Mouse (Mus musculus): Measurements from ENCODE around the gene Gmeb1.
"Not testable (repeated sequence)": the region's sequence is repeated elsewhere in the genome, so short reads cannot be mapped to it uniquely, and the experiment has no call there.

The Gmeb1 gene

DNA sequence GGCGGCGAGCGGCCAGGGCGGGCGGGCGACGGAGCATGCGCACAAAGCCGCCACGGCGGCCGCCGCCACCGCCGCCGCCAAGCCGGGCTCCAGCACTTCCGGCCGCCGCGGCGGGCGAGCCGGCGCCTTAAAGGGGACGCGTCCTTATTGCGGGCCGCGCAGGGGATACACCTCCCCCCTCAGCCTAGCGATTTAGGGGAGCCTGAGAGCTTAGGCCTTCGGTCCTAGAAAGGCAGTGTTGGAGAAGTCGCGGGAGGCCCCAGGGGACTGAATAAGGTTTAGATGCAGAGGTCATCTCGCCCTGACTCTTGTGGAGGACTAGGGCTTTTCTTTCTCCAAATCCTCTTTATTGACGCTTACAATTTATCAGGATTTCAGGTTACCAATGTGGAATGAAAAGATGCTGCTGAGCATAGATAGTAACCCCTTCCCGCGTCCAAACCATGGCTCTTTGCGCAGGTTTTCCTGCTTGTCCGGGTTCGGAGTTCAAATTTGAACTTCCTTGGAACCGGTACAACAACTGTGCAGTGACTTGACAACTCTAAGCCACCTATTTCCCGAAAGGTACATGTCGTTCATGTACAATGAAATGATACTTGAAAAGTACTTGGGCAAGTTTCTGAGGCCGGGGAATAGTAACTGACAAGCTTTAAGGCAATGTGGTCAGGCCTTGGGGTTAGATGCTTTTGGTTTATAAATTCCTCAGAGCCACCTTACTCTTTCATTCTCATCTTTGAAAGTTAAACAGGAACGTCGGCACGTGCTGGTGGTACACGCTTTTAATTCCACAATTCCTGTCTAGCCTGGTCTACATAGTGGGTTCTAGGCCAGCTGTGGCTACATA is at the start of gene Gmeb1:
TSS of gene Gmeb1 (minus strand) at position 89 of the 844 bp plus-strand sequence.
- DNase-seq: peak; percentile 87

- DNase-seq: peak; percentile 59
These were observed 48.6 kb upstream of the Gmeb1 start for GRCm38 (mm10) chr4:132309849-132310472.

- DNase-seq: no peak
These were observed 47.9 kb upstream of the Gmeb1 start for GRCm38 (mm10) chr4:132309140-132309848.

- peak; percentile 94 for DNase-seq
These were observed 47.2 kb upstream of the Gmeb1 start for GRCm38 (mm10) chr4:132308437-132309139.

GRCm38 (mm10) chr4:132306004-132306403 is 44.6 kb upstream of the Gmeb1 start:
- no peak for DNase-seq

GRCm38 (mm10) chr4:132305276-132305675 is 43.9 kb upstream of the Gmeb1 start:
- peak; percentile 53 for DNase-seq

- DNase-seq: not testable (repeated sequence)
These were observed 42.1 kb upstream of the Gmeb1 start for GRCm38 (mm10) chr4:132303484-132303883.

DNA sequence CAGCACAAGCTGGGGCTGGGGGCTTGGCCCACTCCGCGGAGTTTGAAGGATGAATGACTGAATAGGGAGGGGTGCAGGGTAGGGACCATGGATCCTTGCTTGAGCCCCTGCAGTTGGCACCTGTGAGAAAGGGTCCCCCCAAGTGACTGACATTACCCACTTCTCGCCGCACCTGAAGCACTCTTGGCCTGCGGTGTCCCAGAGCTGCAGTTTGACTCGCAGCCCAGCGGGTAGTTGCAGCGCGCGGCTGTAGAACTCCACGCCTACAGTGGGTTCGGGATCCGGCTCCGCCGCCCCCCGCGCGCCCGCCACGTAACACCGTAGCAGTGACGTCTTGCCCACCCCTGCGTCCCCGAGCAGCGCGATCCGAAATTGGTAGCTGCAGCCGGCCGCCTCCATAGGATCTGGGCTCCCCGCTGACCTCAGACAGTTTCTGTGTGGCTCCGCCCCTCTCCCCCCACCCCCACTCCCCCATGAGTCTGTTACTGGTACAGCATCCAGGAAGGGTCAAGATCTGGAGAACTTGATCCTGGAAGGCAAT is 41.6 kb upstream of the Gmeb1 start, which contains the start of gene Rab42:
TSS of gene Rab42 (minus strand) at position 447 of the 541 bp plus-strand sequence.
- peak; percentile 71 for DNase-seq

- DNase-seq: no peak
These were observed 40.9 kb upstream of the Gmeb1 start for GRCm38 (mm10) chr4:132301965-132302938.

DNA sequence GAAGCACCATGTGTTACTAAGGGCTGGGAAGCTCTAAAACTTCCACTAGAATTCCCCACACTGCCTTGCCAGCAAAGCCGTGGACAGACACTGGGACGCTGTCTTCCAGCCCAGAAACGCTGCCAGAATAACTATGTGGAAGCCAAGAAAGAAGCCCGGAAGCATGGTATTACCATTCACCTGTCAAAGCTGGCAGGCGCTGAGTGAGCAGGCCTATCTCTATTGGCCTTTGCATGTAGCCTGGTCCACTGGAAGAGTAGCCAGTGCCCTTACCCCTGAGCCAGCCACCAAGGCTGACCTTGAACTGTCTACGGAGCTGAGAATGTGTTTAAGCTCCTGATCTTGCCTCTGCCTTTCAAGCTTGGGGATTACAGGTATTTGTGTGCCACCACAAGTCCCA is 40.1 kb upstream of the Gmeb1 start:
- no peak for DNase-seq

DNA sequence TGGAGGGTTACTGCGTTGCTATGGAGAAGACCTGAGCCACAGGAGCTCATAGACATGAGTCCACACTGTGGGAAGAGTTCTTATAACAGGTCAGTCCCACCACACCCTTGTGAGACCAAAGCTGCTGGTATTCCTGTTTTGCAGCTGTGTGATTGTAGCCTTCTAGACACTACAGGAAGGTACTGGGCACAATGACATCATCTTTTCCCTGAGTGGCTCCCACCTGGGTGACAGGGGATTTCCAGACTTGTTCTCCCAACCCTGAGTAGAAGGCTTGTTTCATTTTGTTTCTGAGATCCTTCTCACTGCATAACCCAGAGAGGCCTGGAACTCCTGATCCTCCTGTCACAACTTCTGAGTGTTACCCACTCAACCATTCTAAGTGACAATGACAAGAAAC is 38.4 kb upstream of the Gmeb1 start:
- no peak for DNase-seq

DNA sequence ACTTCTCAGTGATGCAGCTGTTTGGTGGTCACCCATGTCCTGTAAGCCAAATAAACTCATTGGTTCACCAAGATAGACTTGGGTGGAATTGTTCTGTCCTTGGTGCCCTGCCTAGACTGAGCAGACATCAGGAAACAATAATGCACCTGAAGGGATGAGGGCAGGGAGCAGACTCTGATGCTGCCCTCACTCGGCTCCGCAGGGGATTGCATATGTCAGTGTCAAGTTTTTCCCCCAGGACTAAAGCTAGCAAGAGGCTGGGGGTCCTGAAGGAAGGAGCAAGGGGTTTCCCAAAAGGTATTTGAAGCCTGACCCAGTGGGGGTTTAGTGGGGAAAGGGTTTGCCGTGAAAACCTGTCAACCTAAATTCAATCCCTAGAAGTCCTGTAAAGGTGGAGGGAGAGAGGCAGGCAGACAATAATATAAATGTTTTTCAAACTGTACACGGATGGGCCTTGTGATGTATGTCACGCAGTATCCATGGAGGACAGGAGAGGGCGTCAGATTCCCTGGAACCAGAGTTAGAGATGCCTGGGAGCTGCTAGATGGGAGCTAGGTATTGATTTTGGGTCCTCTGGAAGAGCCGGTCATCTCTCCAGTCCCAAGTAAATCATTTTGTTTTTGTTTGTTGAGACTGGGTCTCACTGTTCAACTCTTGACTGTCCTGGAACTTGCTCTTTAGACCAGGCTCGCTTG is 34.4 kb upstream of the Gmeb1 start:
- DNase-seq: no peak

DNA sequence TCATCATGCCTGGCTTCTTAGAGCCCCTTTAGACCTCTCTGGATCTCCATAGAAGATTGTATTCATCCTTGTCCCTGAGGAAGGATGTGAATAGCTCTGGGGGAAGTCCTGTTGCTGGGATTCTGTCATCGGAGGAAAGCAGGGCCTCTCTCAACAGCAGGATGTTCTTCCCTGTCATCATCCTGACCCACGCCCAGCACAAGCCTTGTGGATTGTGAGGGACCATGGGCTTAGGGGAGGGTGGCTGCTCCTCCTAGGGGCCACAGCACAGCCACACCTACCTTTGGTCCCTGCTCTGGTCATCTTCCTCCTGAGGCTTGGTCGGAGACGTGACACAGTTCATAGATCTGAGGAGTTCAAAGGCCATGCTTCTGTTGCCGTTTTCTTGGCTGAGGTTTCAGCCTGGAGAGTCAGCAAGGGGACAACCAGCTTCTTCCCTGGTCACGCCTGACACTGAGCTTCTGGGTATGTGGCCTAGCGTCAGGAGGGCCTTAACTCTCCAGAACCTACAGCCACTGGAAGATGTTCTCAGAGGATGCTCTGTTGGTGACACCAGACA is 32.4 kb upstream of the Gmeb1 start:
- peak; percentile 36 for DNase-seq

- peak; percentile 80 for DNase-seq
These were observed 31.6 kb upstream of the Gmeb1 start for GRCm38 (mm10) chr4:132292988-132293387.

GRCm38 (mm10) chr4:132291624-132292335 is 30.4 kb upstream of the Gmeb1 start:
- DNase-seq: no peak

GRCm38 (mm10) chr4:132291056-132291455 is 29.7 kb upstream of the Gmeb1 start:
- DNase-seq: no peak

DNA sequence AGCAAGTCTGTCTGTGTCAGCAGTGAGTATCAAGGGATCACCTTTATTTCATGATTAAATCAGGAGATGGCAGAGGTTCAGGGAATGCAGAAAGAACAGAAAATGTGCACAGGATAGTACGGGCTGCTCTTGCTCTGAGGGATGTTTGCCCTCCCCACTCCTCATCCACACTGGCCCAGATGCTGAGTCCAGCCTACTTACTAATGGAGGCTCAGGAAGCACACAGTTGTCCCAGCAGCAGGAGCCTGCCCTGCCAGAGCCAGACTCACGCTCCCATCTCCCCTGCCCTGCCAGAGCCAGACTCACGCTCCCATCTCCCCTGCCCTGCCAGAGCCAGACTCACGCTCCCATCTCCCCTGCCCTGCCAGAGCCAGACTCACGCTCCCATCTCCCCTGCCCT is 27.4 kb upstream of the Gmeb1 start:
- not testable (repeated sequence) for DNase-seq

- no peak for DNase-seq
These were observed 14.5 kb upstream of the Gmeb1 start for GRCm38 (mm10) chr4:132275949-132276348.

DNA sequence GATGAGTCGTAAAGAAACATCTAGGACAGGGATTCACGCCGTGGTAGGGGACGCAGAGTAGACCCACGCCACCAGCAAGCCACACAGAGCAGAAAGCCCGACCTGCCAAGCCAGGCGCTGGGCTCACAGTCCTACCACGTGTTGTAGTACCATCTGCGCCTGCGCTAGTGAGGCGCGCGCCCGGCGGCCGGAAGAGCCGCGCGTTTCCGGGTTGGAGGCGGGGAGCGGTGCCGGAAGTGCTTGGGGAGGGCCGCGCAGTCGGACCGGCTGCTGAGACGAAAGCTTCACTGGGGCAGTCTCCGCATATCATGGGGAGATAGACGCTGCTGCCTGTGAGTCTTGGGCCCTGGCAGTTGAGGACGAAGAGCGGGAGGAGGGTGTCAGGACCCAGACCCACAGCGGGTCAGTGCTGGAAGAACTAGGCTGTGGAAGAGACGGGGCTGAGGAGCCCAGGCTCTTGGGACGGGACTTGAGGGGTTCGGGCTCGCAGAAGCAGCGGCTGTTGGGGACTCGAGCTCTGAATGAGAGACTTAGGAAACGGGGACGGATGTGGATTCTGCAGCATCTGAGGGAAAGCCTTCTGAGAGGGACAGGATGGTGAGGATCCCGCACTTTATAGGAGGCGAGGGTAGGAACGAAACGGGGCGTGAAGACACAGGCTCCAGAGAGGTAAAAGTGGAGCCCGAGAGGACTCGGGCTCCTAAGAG is 12.9 kb upstream of the Gmeb1 start, which contains the start of gene Taf12:
TSS of gene Taf12 (plus strand) at position 220 of the 707 bp plus-strand sequence.
- DNase-seq: peak; percentile 96
